Mouse (Mus musculus) fat pad, adult 2 months (tissue): ENCODE results near the gene Ephb2.

Source experiments
- DNase-seq: peaks from one replicate; pipeline ENCODE4 v3.0.0-alpha.2; 2011; ENCODE audit warnings: low read depth, low spot score; ENCODE audit errors: extremely low read depth

The Ephb2 gene

GRCm38 (mm10) chr4:136653692-136654234 is 182.0 kb downstream of the Ephb2 start:
- DNase-seq: no peak

- DNase-seq: no peak
These were observed 182.8 kb downstream of the Ephb2 start for GRCm38 (mm10) chr4:136653019-136653418.

- no peak for DNase-seq
These were observed 183.3 kb downstream of the Ephb2 start for GRCm38 (mm10) chr4:136652528-136652910.

- DNase-seq: no peak
These were observed 183.8 kb downstream of the Ephb2 start for GRCm38 (mm10) chr4:136651882-136652527.

- no peak for DNase-seq
These were observed 184.4 kb downstream of the Ephb2 start for GRCm38 (mm10) chr4:136651357-136651811.

- no peak for DNase-seq
These were observed 185.5 kb downstream of the Ephb2 start for GRCm38 (mm10) chr4:136650261-136650660.

- no peak for DNase-seq
These were observed 186.2 kb downstream of the Ephb2 start for GRCm38 (mm10) chr4:136649480-136650196.

- DNase-seq: no peak
These were observed 186.8 kb downstream of the Ephb2 start for GRCm38 (mm10) chr4:136648922-136649479.

- no peak for DNase-seq
These were observed 196.9 kb downstream of the Ephb2 start for GRCm38 (mm10) chr4:136638890-136639289.

GRCm38 (mm10) chr4:136638230-136638750 is 197.5 kb downstream of the Ephb2 start:
- DNase-seq: no peak

GRCm38 (mm10) chr4:136637563-136638229 is 198.1 kb downstream of the Ephb2 start:
- no peak for DNase-seq

- no peak for DNase-seq
These were observed 198.7 kb downstream of the Ephb2 start for GRCm38 (mm10) chr4:136636983-136637562.

GRCm38 (mm10) chr4:136636511-136636910 is 199.3 kb downstream of the Ephb2 start:
- DNase-seq: no peak

GRCm38 (mm10) chr4:136635995-136636394 is 199.8 kb downstream of the Ephb2 start:
- DNase-seq: no peak

GRCm38 (mm10) chr4:136631237-136631994 is 204.4 kb downstream of the Ephb2 start:
- DNase-seq: no peak

GRCm38 (mm10) chr4:136626590-136626989 is 209.2 kb downstream of the Ephb2 start:
- no peak for DNase-seq

- no peak for DNase-seq
These were observed 213.4 kb downstream of the Ephb2 start, which contains the start of gene Lactbl1 for GRCm38 (mm10) chr4:136622388-136622787. Lactbl1 (plus strand) TSS chr4:136622621.

- DNase-seq: no peak
These were observed 213.8 kb downstream of the Ephb2 start for GRCm38 (mm10) chr4:136621956-136622355.

- no peak for DNase-seq
These were observed 214.5 kb downstream of the Ephb2 start for GRCm38 (mm10) chr4:136621336-136621735.

- no peak for DNase-seq
These were observed 222.1 kb downstream of the Ephb2 start for GRCm38 (mm10) chr4:136613657-136614056.
